Mouse (Mus musculus): ENCODE measurements at regions not wholly inside any gene's neighbourhood (a gene's known extent, or its start where the extent isn't known, plus 50 kb on each side); places are given as distances from the start of the nearest gene placed in this dataset.
"Not testable (repeated sequence)": the region's sequence is repeated elsewhere in the genome, so short reads cannot be mapped to it uniquely, and the experiment has no call there.

- peak in 1 of 2 experiments; percentile 18 for DNase-seq (ENCODE audit: low spot score in 2 of 2)
- intact Hi-C loops (cut with DNase I): no loop called here
These were observed 951.2 kb downstream of the Robo1 start for GRCm38 (mm10) chr16:73259283-73259682.

GRCm38 (mm10) chr16:73245073-73245590 is 937.0 kb downstream of the Robo1 start:
- intact Hi-C loops (cut with DNase I): no loop called here
- DNase-seq (ENCODE audit: low spot score in 2 of 2): no peak

GRCm38 (mm10) chr16:73230599-73230998 is 922.5 kb downstream of the Robo1 start:
- no peak for DNase-seq (ENCODE audit: low spot score in 2 of 2)

GRCm38 (mm10) chr16:73217555-73217954 is 909.4 kb downstream of the Robo1 start:
- intact Hi-C loops (cut with DNase I): no loop called here
- DNase-seq (ENCODE audit: low spot score in 2 of 2): no peak

More at GRCm38 (mm10) chr16:73230599-73230998, 922.5 kb downstream of the Robo1 start:
- intact Hi-C loops (cut with DNase I): no loop called here

GRCm38 (mm10) chr16:73203542-73203941 is 895.4 kb downstream of the Robo1 start:
- intact Hi-C loops (cut with DNase I): no loop called here
- DNase-seq (ENCODE audit: low spot score in 2 of 2): no peak

- intact Hi-C loops (cut with DNase I): no loop called here
- no peak for DNase-seq (ENCODE audit: low spot score in 2 of 2)
These were observed 892.9 kb downstream of the Robo1 start for GRCm38 (mm10) chr16:73200991-73201390.

GRCm38 (mm10) chr16:73182776-73183175 is 874.7 kb downstream of the Robo1 start:
- DNase-seq (ENCODE audit: low spot score in 2 of 2): no peak
- intact Hi-C loops (cut with DNase I): no loop called here

GRCm38 (mm10) chr16:73182258-73182657 is 874.2 kb downstream of the Robo1 start:
- no peak for DNase-seq (ENCODE audit: low spot score in 2 of 2)
- intact Hi-C loops (cut with DNase I): no loop called here

- intact Hi-C loops (cut with DNase I): no loop called here
- no peak for DNase-seq (ENCODE audit: low spot score in 2 of 2)
These were observed 847.3 kb downstream of the Robo1 start for GRCm38 (mm10) chr16:73155447-73155846.

- intact Hi-C loops (cut with DNase I); DNase-seq (ENCODE audit: low spot score in 2 of 2): not testable (repeated sequence)
These were observed 819.8 kb downstream of the Robo1 start for GRCm38 (mm10) chr16:73127927-73128326.

- intact Hi-C loops (cut with DNase I): no loop called here
- DNase-seq (ENCODE audit: low spot score in 2 of 2): no peak
These were observed 812.5 kb downstream of the Robo1 start for GRCm38 (mm10) chr16:73120568-73120967.

GRCm38 (mm10) chr16:73117338-73117737 is 809.2 kb downstream of the Robo1 start:
- no peak for DNase-seq (ENCODE audit: low spot score in 2 of 2)
- intact Hi-C loops (cut with DNase I): no loop called here

- no peak for DNase-seq (ENCODE audit: low spot score in 2 of 2)
- intact Hi-C loops (cut with DNase I): no loop called here
These were observed 799.9 kb downstream of the Robo1 start for GRCm38 (mm10) chr16:73108021-73108452.

GRCm38 (mm10) chr16:73107608-73108007 is 799.5 kb downstream of the Robo1 start:
- intact Hi-C loops (cut with DNase I): no loop called here

GRCm38 (mm10) chr16:73105496-73105895 is 797.4 kb downstream of the Robo1 start:
- peak; percentile 53 to 69 for DNase-seq (ENCODE audit: low spot score in 2 of 2)
- intact Hi-C loops (cut with DNase I): no loop called here

More at GRCm38 (mm10) chr16:73107608-73108007, 799.5 kb downstream of the Robo1 start:
- no peak for DNase-seq (ENCODE audit: low spot score in 2 of 2)

GRCm38 (mm10) chr16:73100273-73100672 is 792.2 kb downstream of the Robo1 start:
- intact Hi-C loops (cut with DNase I): no loop called here
- DNase-seq (ENCODE audit: low spot score in 2 of 2): no peak

- peak in 1 of 2 experiments; percentile 35 for DNase-seq (ENCODE audit: low spot score in 2 of 2)
- intact Hi-C loops (cut with DNase I): loop anchor here (2.0 kb wide), 1 partner anchor 1314 kb away; no protein-coding TSS in a partner anchor
These were observed 790.7 kb downstream of the Robo1 start for GRCm38 (mm10) chr16:73098760-73099159.

- intact Hi-C loops (cut with DNase I): no loop called here
- no peak for DNase-seq (ENCODE audit: low spot score in 2 of 2)
These were observed 789.1 kb downstream of the Robo1 start for GRCm38 (mm10) chr16:73097176-73097575.

- no peak for DNase-seq (ENCODE audit: low spot score in 2 of 2)
- intact Hi-C loops (cut with DNase I): no loop called here
These were observed 788.3 kb downstream of the Robo1 start for GRCm38 (mm10) chr16:73096091-73097083.

Data from left cerebral cortex, postnatal 25 days (tissue).